Mouse (Mus musculus) midbrain, embryonic 10.5 days (tissue): Measurements from ENCODE around the gene Tgtp2. TPM values are rescaled to one million over a fixed set of nuclear protein-coding genes. Genes with fewer than 3 reads are reported as not detected.
"Not testable (repeated sequence)": the region's sequence is repeated elsewhere in the genome, so short reads cannot be mapped to it uniquely, and the experiment has no call there.

Source experiments
- DNase-seq: peaks from one replicate; pipeline ENCODE4 v3.0.0-alpha.2; 2017; ENCODE audit warnings: low spot score
- H3K27ac ChIP-seq: fragments of 300-500 bp; sonication (generic); replicated peaks from 2 replicates; pipeline ENCODE4 v1.5.1; 2016; ENCODE audit warnings: mild to moderate bottlenecking
- H3K27me3 ChIP-seq: fragments of 300-500 bp; sonication (generic); 2 replicates; pipeline ENCODE4 v1.6.1; 2016; ENCODE audit warnings: low read depth, mild to moderate bottlenecking; ENCODE audit not compliant: poor library complexity, severe bottlenecking
- H3K36me3 ChIP-seq: fragments of 300-500 bp; sonication (generic); 2 replicates; pipeline ENCODE4 v1.6.1; 2016; ENCODE audit warnings: mild to moderate bottlenecking, moderate library complexity
- H3K4me1 ChIP-seq: fragments of 300-500 bp; sonication (generic); 2 replicates; pipeline ENCODE4 v1.6.1; 2016
- H3K4me3 ChIP-seq: fragments of 300-500 bp; sonication (generic); 2 replicates; pipeline ENCODE4 v1.5.1; 2016; ENCODE audit warnings: mild to moderate bottlenecking, moderate library complexity
- H3K9me3 ChIP-seq: fragments of 300-500 bp; sonication (generic); replicated peaks from 2 replicates; pipeline ENCODE4 v1.6.1; 2016; ENCODE audit warnings: mild to moderate bottlenecking
- WGBS: fragments of 180-500 bp; shearing (Covaris S2); methylation state at CpG from one replicate; pipeline ENCODE4 v1.1.7; 2016; 5-methylcytosine and 5-hydroxymethylcytosine counted together
- polyA plus RNA-seq: library from polyadenylated mRNA; unstranded; fragments of >200 nt; fragmentation: Nextera tagmentation; extraction: Ambion mirVana; gene quantifications from 2 replicates; pipeline ENCODE4 v1.2.1, GENCODE M21; 2016

The Tgtp2 gene
- polyA plus RNA-seq, 1 experiment from 2014 or later = not detected

- Histone ChIP-seq H3K36me3 (no peaks in the 10 kb centered on the region), H3K27me3 (no peaks in the 10 kb centered on the region), H3K27ac (no peak overlapping the region), H3K4me3 (no peak overlapping the region), H3K9me3 (no peaks in the 10 kb centered on the region), H3K4me1 (no peaks in the 10 kb centered on the region)
- no peak for DNase-seq
- WGBS = 81% methylated on average over 3 of the region's 3 CpGs
Measured at GRCm38 (mm10) chr11:49081886-49082285, 17.9 kb upstream of the Tgtp2 start.

GRCm38 (mm10) chr11:49081356-49081755, 17.4 kb upstream of the Tgtp2 start:
- Histone ChIP-seq H3K9me3 (no peaks in the 10 kb centered on the region), H3K27ac (no peak overlapping the region), H3K36me3 (no peaks in the 10 kb centered on the region), H3K4me1 (no peaks in the 10 kb centered on the region), H3K27me3 (no peaks in the 10 kb centered on the region), H3K4me3 (no peak overlapping the region)
- no peak for DNase-seq
- WGBS = 87% methylated on average over 4 of the region's 4 CpGs

- WGBS = 87% methylated on average over 1 of the region's 1 CpGs
- Histone ChIP-seq H3K27me3 (no peaks in the 10 kb centered on the region), H3K27ac (no peak overlapping the region), H3K9me3 (no peaks in the 10 kb centered on the region), H3K36me3 (no peaks in the 10 kb centered on the region), H3K4me1 (no peaks in the 10 kb centered on the region), H3K4me3 (no peak overlapping the region)
- DNase-seq = no peak
Measured at GRCm38 (mm10) chr11:49080636-49081035, 16.6 kb upstream of the Tgtp2 start.

- 93% methylated on average over 3 of the region's 3 CpGs for WGBS
- no peak overlapping the region for H3K4me3 ChIP-seq
- H3K36me3 ChIP-seq = no peaks in the 10 kb centered on the region
- DNase-seq = no peak
- H3K9me3 ChIP-seq = no peaks in the 10 kb centered on the region
- H3K27ac ChIP-seq = no peak overlapping the region
- no peaks in the 10 kb centered on the region for H3K4me1 ChIP-seq
- no peaks in the 10 kb centered on the region for H3K27me3 ChIP-seq
Measured at GRCm38 (mm10) chr11:49078719-49079118, 14.7 kb upstream of the Tgtp2 start.

GRCm38 (mm10) chr11:49077012-49077411, 13.0 kb upstream of the Tgtp2 start:
- no peak for DNase-seq
- WGBS = 78% methylated on average over 1 of the region's 1 CpGs
- no peaks in the 10 kb centered on the region for H3K27me3 ChIP-seq
- no peak overlapping the region for H3K27ac ChIP-seq
- H3K4me3 ChIP-seq = no peak overlapping the region
- no peaks in the 10 kb centered on the region for H3K9me3 ChIP-seq
- H3K36me3 ChIP-seq = no peaks in the 10 kb centered on the region
- no peaks in the 10 kb centered on the region for H3K4me1 ChIP-seq

- not testable (repeated sequence) for H3K4me1 ChIP-seq, H3K4me3 ChIP-seq, H3K27ac ChIP-seq, H3K9me3 ChIP-seq, H3K36me3 ChIP-seq, DNase-seq, H3K27me3 ChIP-seq
- WGBS = 81% methylated on average over 6 of the region's 6 CpGs
Measured at GRCm38 (mm10) chr11:49076001-49076757, 12.2 kb upstream of the Tgtp2 start, which contains the start of gene Ifi47. TSS of gene Ifi47 (plus strand) at chr11:49076587.

GRCm38 (mm10) chr11:49068358-49068757, 4.4 kb upstream of the Tgtp2 start:
- no peaks in the 10 kb centered on the region for H3K4me1 ChIP-seq
- H3K4me3 ChIP-seq = no peak overlapping the region
- H3K36me3 ChIP-seq = no peaks in the 10 kb centered on the region
- 97% methylated on average over 1 of the region's 1 CpGs for WGBS
- DNase-seq = no peak
- no peaks in the 10 kb centered on the region for H3K27me3 ChIP-seq
- H3K27ac ChIP-seq = no peak overlapping the region
- H3K9me3 ChIP-seq = no peaks in the 10 kb centered on the region

GRCm38 (mm10) chr11:49061865-49062264, 2.1 kb downstream of the Tgtp2 start:
- H3K27me3 ChIP-seq, H3K4me3 ChIP-seq, H3K9me3 ChIP-seq, H3K4me1 ChIP-seq, H3K36me3 ChIP-seq, DNase-seq, H3K27ac ChIP-seq: not testable (repeated sequence)
- 88% methylated on average over 2 of the region's 2 CpGs for WGBS

GRCm38 (mm10) chr11:49060061-49060460, 3.9 kb downstream of the Tgtp2 start:
- H3K9me3 ChIP-seq, DNase-seq, H3K4me3 ChIP-seq, H3K36me3 ChIP-seq, H3K27me3 ChIP-seq, H3K27ac ChIP-seq, H3K4me1 ChIP-seq: not testable (repeated sequence)
- 88% methylated on average over 2 of the region's 3 CpGs for WGBS

GRCm38 (mm10) chr11:49051894-49052293, 12.1 kb downstream of the Tgtp2 start:
- not testable (repeated sequence) for DNase-seq, H3K4me3 ChIP-seq, H3K4me1 ChIP-seq, H3K36me3 ChIP-seq, H3K27ac ChIP-seq, H3K27me3 ChIP-seq, H3K9me3 ChIP-seq
- no CpG with 5 or more reads among the region's 5 CpGs for WGBS

GRCm38 (mm10) chr11:49051093-49051891, 12.7 kb downstream of the Tgtp2 start, which contains the start of gene 9930111J21Rik2:
TSS of gene 9930111J21Rik2 (minus strand) at chr11:49051242.
- H3K27me3 ChIP-seq, H3K27ac ChIP-seq, H3K36me3 ChIP-seq, DNase-seq, H3K9me3 ChIP-seq, H3K4me1 ChIP-seq, H3K4me3 ChIP-seq: not testable (repeated sequence)
- 82% methylated on average over 1 of the region's 6 CpGs for WGBS

GRCm38 (mm10) chr11:49050064-49050463, 13.9 kb downstream of the Tgtp2 start:
- not testable (repeated sequence) for H3K4me3 ChIP-seq, H3K36me3 ChIP-seq, H3K4me1 ChIP-seq

GRCm38 (mm10) chr11:49012074-49012473, 51.9 kb downstream of the Tgtp2 start:
- not testable (repeated sequence) for H3K4me3 ChIP-seq, H3K9me3 ChIP-seq, DNase-seq, H3K27ac ChIP-seq, H3K4me1 ChIP-seq, H3K36me3 ChIP-seq, H3K27me3 ChIP-seq

More at GRCm38 (mm10) chr11:49050064-49050463, 13.9 kb downstream of the Tgtp2 start:
- not testable (repeated sequence) for H3K9me3 ChIP-seq, DNase-seq, H3K27ac ChIP-seq, H3K27me3 ChIP-seq
